Mouse (Mus musculus) myocyte (in vitro differentiated cells): ENCODE data around the gene Siglecg. TPM values are rescaled to one million over a fixed set of nuclear protein-coding genes. Genes with fewer than 3 reads are reported as not detected.

ENCODE experiments used
- H3K27me3 ChIP-seq: one replicate; pipeline ENCODE4 v1.6.1; 2011; ENCODE audit not compliant: control insufficient read depth, insufficient read depth, insufficient read length
- H3K36me3 ChIP-seq: one replicate; pipeline ENCODE4 v1.6.1; 2011; ENCODE audit not compliant: control insufficient read depth, insufficient read depth
- H3K4me2 ChIP-seq: one replicate; pipeline ENCODE4 v1.6.1; 2011; ENCODE audit warnings: low read depth, control low read depth
- H3K4me3 ChIP-seq: one replicate; pipeline ENCODE4 v1.5.1; 2011; ENCODE audit warnings: mild to moderate bottlenecking, control low read depth, moderate library complexity
- H3K79me2 ChIP-seq: one replicate; pipeline ENCODE4 v1.6.1; 2011; ENCODE audit not compliant: control insufficient read depth, insufficient read depth
- H3ac ChIP-seq: one replicate; pipeline ENCODE4 v1.6.1; 2011; ENCODE audit not compliant: control insufficient read depth, insufficient read length
- CEBPB ChIP-seq: IDR thresholded peaks from 2 replicates; pipeline ENCODE4 v1.6.1; 2011; ENCODE audit warnings: mild to moderate bottlenecking, moderate library complexity; ENCODE audit not compliant: poor library complexity, insufficient read depth, severe bottlenecking
- E2F4 ChIP-seq: IDR thresholded peaks from one replicate; pipeline ENCODE4 v1.6.1; 2011; ENCODE audit warnings: mild to moderate bottlenecking, control low read depth, moderate library complexity; ENCODE audit not compliant: insufficient read depth
- MAX ChIP-seq: IDR thresholded peaks from one replicate; pipeline ENCODE4 v1.6.1; 2011; ENCODE audit warnings: low read depth, mild to moderate bottlenecking, control low read depth
- MYOD1 ChIP-seq, 3 experiments: IDR thresholded peaks; one replicate each; pipeline ENCODE4 v1.6.1; 2011; ENCODE audit warnings: control low read depth in 2 of 3, low read depth in 2 of 3, mild to moderate bottlenecking in 2 of 3, moderate library complexity in 1 of 3; ENCODE audit not compliant: insufficient read length in 2 of 3, control insufficient read depth in 1 of 3
- MYOG ChIP-seq, 3 experiments: IDR thresholded peaks; one replicate each; pipeline ENCODE4 v1.6.1; 2011; ENCODE audit warnings: control low read depth in 2 of 3, low read depth in 2 of 3, mild to moderate bottlenecking in 2 of 3; ENCODE audit not compliant: insufficient read length in 2 of 3, control insufficient read depth in 1 of 3, insufficient read depth in 1 of 3
- POLR2A ChIP-seq: IDR thresholded peaks from one replicate; pipeline ENCODE4 v1.6.1; 2011; ENCODE audit warnings: low read depth, mild to moderate bottlenecking, control low read depth, moderate library complexity; ENCODE audit not compliant: insufficient read length
- POLR2AphosphoS2 ChIP-seq: IDR thresholded peaks from one replicate; pipeline ENCODE4 v1.6.1; 2011; ENCODE audit warnings: low read depth, control low read depth; ENCODE audit not compliant: insufficient read length
- REST ChIP-seq: IDR thresholded peaks from one replicate; pipeline ENCODE4 v1.6.1; 2011; ENCODE audit warnings: mild to moderate bottlenecking, control low read depth, moderate library complexity; ENCODE audit not compliant: insufficient read depth, insufficient read length
- SRF ChIP-seq: IDR thresholded peaks from one replicate; pipeline ENCODE4 v1.6.1; 2011; ENCODE audit warnings: low read depth; ENCODE audit not compliant: control insufficient read depth, insufficient read length
- TCF12 ChIP-seq: IDR thresholded peaks from one replicate; pipeline ENCODE4 v1.6.1; 2011; ENCODE audit warnings: mild to moderate bottlenecking, control low read depth; ENCODE audit not compliant: poor library complexity, insufficient read depth, severe bottlenecking
- TCF3 ChIP-seq: IDR thresholded peaks from one replicate; pipeline ENCODE4 v1.6.1; 2011; ENCODE audit warnings: low read depth, control low read depth; ENCODE audit not compliant: insufficient read length
- USF1 ChIP-seq: IDR thresholded peaks from one replicate; pipeline ENCODE4 v1.6.1; 2011; ENCODE audit warnings: low read depth, mild to moderate bottlenecking, control low read depth, moderate library complexity
- polyA plus RNA-seq: library from polyadenylated mRNA; unstranded; fragments of >200 nt; fragmentation: generic; extraction: Trizol; gene quantifications from one replicate; pipeline ENCODE4 v1.2.1, GENCODE M21; 2012; ENCODE audit warnings: missing spikeins

Siglecg gene
- polyA plus RNA-seq, 1 experiment, result 1.0 TPM

DNA sequence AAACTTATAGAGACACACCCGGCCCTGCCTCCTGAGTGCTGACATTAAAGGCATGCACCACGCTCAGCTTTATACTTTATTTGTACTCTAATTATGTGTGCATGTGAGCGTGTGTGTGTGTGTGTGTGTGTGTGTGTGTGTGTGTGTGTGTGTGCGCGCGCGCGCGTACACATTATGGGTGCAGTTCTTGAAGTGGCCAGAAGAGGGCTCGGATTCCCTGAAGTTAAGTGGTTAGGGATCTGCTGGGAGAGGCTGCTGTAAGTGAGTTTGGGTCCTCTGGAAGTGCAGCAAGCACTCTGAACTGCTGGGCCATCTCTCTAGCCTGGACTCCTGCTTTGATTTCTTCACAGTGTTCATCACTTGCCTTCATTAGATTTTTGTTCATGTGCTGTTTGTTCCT, 9.3 kb downstream of the Siglecg start:
- Histone ChIP-seq H3K27me3 (no peaks in the 10 kb centered on the region), H3K36me3 (no peaks in the 10 kb centered on the region), H3K79me2 (no peaks in the 10 kb centered on the region), H3ac (no peak overlapping the region), H3K4me2 (no peak overlapping the region), H3K4me3 (no peak overlapping the region)
- TF ChIP-seq CEBPB, result no peak
- no peak for TF ChIP-seq MYOD1 (IDR thresholded peaks at IDR 0.05; ENCODE audit: control insufficient read depth in 1 of 3, insufficient read length in 2 of 3, low read depth in 2 of 3)
- TF ChIP-seq MAX, result no peak
- no peak for TF ChIP-seq SRF
- no peak for TF ChIP-seq TCF12
- TF ChIP-seq POLR2AphosphoS2, result no peak
- TF ChIP-seq REST, result no peak
- no peak for TF ChIP-seq USF1
- no peak for TF ChIP-seq POLR2A
- TF ChIP-seq MYOG (IDR thresholded peaks at IDR 0.05; ENCODE audit: control insufficient read depth in 1 of 3, insufficient read depth in 1 of 3, insufficient read length in 2 of 3, low read depth in 2 of 3), result no peak
- no peak for TF ChIP-seq TCF3
- no peak for TF ChIP-seq E2F4

- no peak overlapping the region for H3K4me3 ChIP-seq
- no peak for TF ChIP-seq CEBPB
- TF ChIP-seq SRF, result no peak
- TF ChIP-seq USF1, result no peak
- no peak for TF ChIP-seq REST
- no peak for TF ChIP-seq MAX
- TF ChIP-seq TCF3, result no peak
- TF ChIP-seq MYOD1 (IDR thresholded peaks at IDR 0.05; ENCODE audit: control insufficient read depth in 1 of 3, insufficient read length in 2 of 3, low read depth in 2 of 3), result no peak
- TF ChIP-seq POLR2A, result no peak
- no peak for TF ChIP-seq TCF12
- TF ChIP-seq POLR2AphosphoS2, result no peak
- no peak for TF ChIP-seq MYOG (IDR thresholded peaks at IDR 0.05; ENCODE audit: control insufficient read depth in 1 of 3, insufficient read depth in 1 of 3, insufficient read length in 2 of 3, low read depth in 2 of 3)
- H3K4me2 ChIP-seq, result no peak overlapping the region
- no peaks in the 10 kb centered on the region for H3K79me2 ChIP-seq
- H3ac ChIP-seq, result no peak overlapping the region
- H3K36me3 ChIP-seq, result no peaks in the 10 kb centered on the region
- H3K27me3 ChIP-seq, result no peaks in the 10 kb centered on the region
Observed at GRCm38 (mm10) chr7:43422995-43423617, 15.1 kb downstream of the Siglecg start.

DNA sequence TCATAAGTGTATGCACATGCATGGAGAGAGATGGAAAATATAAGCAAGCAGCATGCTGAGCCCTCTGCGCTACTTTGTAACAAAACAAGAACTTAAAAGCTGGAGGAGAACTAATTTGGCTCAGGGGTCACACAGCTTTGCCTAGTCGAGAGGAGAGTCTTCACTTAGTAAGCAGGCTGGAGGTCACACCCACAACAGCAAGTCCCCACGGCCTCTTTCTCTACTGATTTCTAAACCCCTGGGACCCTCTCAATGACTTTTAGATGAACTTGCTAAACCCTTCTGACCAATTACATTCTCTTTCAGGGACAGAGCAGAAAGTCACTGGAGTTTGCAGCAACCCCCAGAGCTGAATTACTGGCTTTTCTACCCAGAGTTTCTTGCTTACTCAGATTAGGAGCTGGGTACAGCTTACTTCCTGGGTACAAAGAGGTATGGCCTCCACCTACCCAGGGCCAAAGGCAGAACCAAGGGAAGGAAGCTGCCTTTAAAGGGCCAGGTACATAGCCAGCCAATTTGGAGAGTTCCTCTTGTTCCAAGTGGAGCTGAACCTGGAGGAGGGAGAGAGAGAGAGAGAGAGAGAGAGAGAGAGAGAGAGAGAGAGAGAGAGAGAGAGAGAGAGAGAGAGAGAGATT, 16.1 kb downstream of the Siglecg start:
- H3ac ChIP-seq, result no peak overlapping the region
- no peaks in the 10 kb centered on the region for H3K27me3 ChIP-seq
- H3K36me3 ChIP-seq, result no peaks in the 10 kb centered on the region
- H3K79me2 ChIP-seq, result no peaks in the 10 kb centered on the region
- TF ChIP-seq SRF (no peak), TCF12 (no peak), E2F4 (no peak), CEBPB (no peak), POLR2A (no peak), TCF3 (no peak), POLR2AphosphoS2 (no peak), MYOD1 (IDR thresholded peaks at IDR 0.05; ENCODE audit: control insufficient read depth in 1 of 3, insufficient read length in 2 of 3, low read depth in 2 of 3) (no peak), MAX (no peak), USF1 (no peak), REST (no peak), MYOG (IDR thresholded peaks at IDR 0.05; ENCODE audit: control insufficient read depth in 1 of 3, insufficient read depth in 1 of 3, insufficient read length in 2 of 3, low read depth in 2 of 3) (no peak)
- H3K4me3 ChIP-seq, result no peak overlapping the region
- no peak overlapping the region for H3K4me2 ChIP-seq

- Histone ChIP-seq H3K4me2 (no peak within 1 kb of the TSS), H3K4me3 (no peak within 1 kb of the TSS), H3K27me3 (no peaks in the 10 kb centered on the region), H3K36me3 (no peaks in the 10 kb centered on the region), H3ac (no peak within 1 kb of the TSS), H3K79me2 (no peaks in the 10 kb centered on the region)
- TF ChIP-seq SRF, result no peak
- no peak for TF ChIP-seq POLR2A
- no peak for TF ChIP-seq CEBPB
- no peak for TF ChIP-seq USF1
Observed at GRCm38 (mm10) chr7:43427406-43427805, 19.4 kb downstream of the Siglecg start, which contains the start of gene Lim2. Lim2 (plus strand) TSS chr7:43427670.
